Mouse (Mus musculus): ENCODE measurements around the gene Ube2l6. TPM values are rescaled to one million over a fixed set of nuclear protein-coding genes. Genes with fewer than 3 reads are reported as not detected.
A peak's percentile ranks its signal among the peaks of the same experiment; 100 is the strongest.

The Ube2l6 gene
- polyA plus RNA-seq, 1 experiment from 2014 or later, result 59.4 TPM

- Histone ChIP-seq H3K36me3 (ENCODE audit: control insufficient read depth, insufficient read depth, low read length) (no peaks in the 10 kb centered on the region), H3K27me3 (ENCODE audit: control insufficient read depth, insufficient read depth, low read length) (no peaks in the 10 kb centered on the region), H3K4me3 (ENCODE audit: control insufficient read depth in 1 of 2, insufficient read depth in 1 of 2, low read depth in 1 of 2, low read length in 2 of 2) (no peak within 1 kb of the TSS), H3K9ac (ENCODE audit: low read length) (no peak within 1 kb of the TSS), H3K9me3 (ENCODE audit: control insufficient read depth, low read length) (no peaks in the 10 kb centered on the region), H3K4me1 (ENCODE audit: control insufficient read depth in 2 of 2, insufficient read depth in 2 of 2, low read length in 2 of 2) (peaks cover 15 to 21% of the 10 kb centered on the region in 2 experiments), H3K27ac (replicated peaks in 1 of 2; ENCODE audit: control insufficient read depth in 1 of 2, insufficient read depth in 1 of 2, low read depth in 2 of 2, low read length in 2 of 2) (peak within 1 kb of the TSS in 1 of 2 experiments; percentile 15; a peak in 1 of 4 replicates), H3K4me2 (ENCODE audit: low read length) (no peak within 1 kb of the TSS)
- WGBS, result 54% methylated on average over 13 of the region's 13 CpGs
- ATAC-seq (ENCODE audit: insufficient number of reproducible peaks, insufficient read depth, low FRiP score, low read depth), result no peak
Observed at GRCm38 (mm10) chr2:84822552-84822951, 23.9 kb downstream of the Ube2l6 start, which contains the start of gene Smtnl1. Smtnl1 (minus strand) TSS chr2:84822652.

- H3K4me1 ChIP-seq (ENCODE audit: control insufficient read depth in 2 of 2, insufficient read depth in 2 of 2, low read length in 2 of 2), result peaks cover 15 to 24% of the 10 kb centered on the region in 2 experiments
- ATAC-seq (ENCODE audit: insufficient number of reproducible peaks, insufficient read depth, low FRiP score, low read depth), result no peak
Observed at GRCm38 (mm10) chr2:84823237-84823636, 24.6 kb downstream of the Ube2l6 start.

GRCm38 (mm10) chr2:84826488-84827282 lies 28.1 kb downstream of the Ube2l6 start, which contains the start of gene Timm10:
Timm10 (plus strand) TSS chr2:84826997.
- Histone ChIP-seq H3K36me3 (ENCODE audit: control insufficient read depth, insufficient read depth, low read length) (peaks cover 23% of the 10 kb centered on the region), H3K9me3 (ENCODE audit: control insufficient read depth, low read length) (no peaks in the 10 kb centered on the region), H3K27me3 (ENCODE audit: control insufficient read depth, insufficient read depth, low read length) (no peaks in the 10 kb centered on the region), H3K4me2 (ENCODE audit: low read length) (peak within 1 kb of the TSS; percentile 92), H3K9ac (ENCODE audit: low read length) (peak within 1 kb of the TSS; percentile 84), H3K4me1 (ENCODE audit: control insufficient read depth in 2 of 2, insufficient read depth in 2 of 2, low read length in 2 of 2) (peaks cover 6 to 13% of the 10 kb centered on the region in 2 experiments), H3K4me3 (ENCODE audit: control insufficient read depth in 1 of 2, insufficient read depth in 1 of 2, low read depth in 1 of 2, low read length in 2 of 2) (peak within 1 kb of the TSS; percentile 65 to 85), H3K27ac (replicated peaks in 1 of 2; ENCODE audit: control insufficient read depth in 1 of 2, insufficient read depth in 1 of 2, low read depth in 2 of 2, low read length in 2 of 2) (peak within 1 kb of the TSS; percentile 63 to 84)
- under 1% methylated on average over 34 of the region's 34 CpGs for WGBS
- peak; percentile 86 for ATAC-seq (ENCODE audit: insufficient number of reproducible peaks, insufficient read depth, low FRiP score, low read depth)

More at GRCm38 (mm10) chr2:84823237-84823636, 24.6 kb downstream of the Ube2l6 start:
- Histone ChIP-seq H3K4me2 (ENCODE audit: low read length) (no peak overlapping the region), H3K9ac (ENCODE audit: low read length) (no peak overlapping the region), H3K4me3 (ENCODE audit: control insufficient read depth in 1 of 2, insufficient read depth in 1 of 2, low read depth in 1 of 2, low read length in 2 of 2) (no peak overlapping the region), H3K9me3 (ENCODE audit: control insufficient read depth, low read length) (no peaks in the 10 kb centered on the region), H3K27me3 (ENCODE audit: control insufficient read depth, insufficient read depth, low read length) (no peaks in the 10 kb centered on the region), H3K36me3 (ENCODE audit: control insufficient read depth, insufficient read depth, low read length) (no peaks in the 10 kb centered on the region), H3K27ac (replicated peaks in 1 of 2; ENCODE audit: control insufficient read depth in 1 of 2, insufficient read depth in 1 of 2, low read depth in 2 of 2, low read length in 2 of 2) (no peak overlapping the region)
- WGBS, result 14% methylated on average over 2 of the region's 2 CpGs

GRCm38 (mm10) chr2:84827283-84827920 lies 28.8 kb downstream of the Ube2l6 start:
- under 1% methylated on average over 29 of the region's 29 CpGs for WGBS
- peak overlapping the region; percentile 92 for H3K4me2 ChIP-seq (ENCODE audit: low read length)
- peak overlapping the region; percentile 65 to 85 for H3K4me3 ChIP-seq (ENCODE audit: control insufficient read depth in 1 of 2, insufficient read depth in 1 of 2, low read depth in 1 of 2, low read length in 2 of 2)
- H3K27me3 ChIP-seq (ENCODE audit: control insufficient read depth, insufficient read depth, low read length), result no peaks in the 10 kb centered on the region
- H3K36me3 ChIP-seq (ENCODE audit: control insufficient read depth, insufficient read depth, low read length), result peaks cover 23% of the 10 kb centered on the region
- H3K27ac ChIP-seq (replicated peaks in 1 of 2; ENCODE audit: control insufficient read depth in 1 of 2, insufficient read depth in 1 of 2, low read depth in 2 of 2, low read length in 2 of 2), result peak overlapping the region; percentile 63 to 84
- no peaks in the 10 kb centered on the region for H3K9me3 ChIP-seq (ENCODE audit: control insufficient read depth, low read length)
- peak overlapping the region; percentile 84 for H3K9ac ChIP-seq (ENCODE audit: low read length)
- peaks cover 5 to 20% of the 10 kb centered on the region in 2 experiments; a peak in 3 of 4 replicates for H3K4me1 ChIP-seq (ENCODE audit: control insufficient read depth in 2 of 2, insufficient read depth in 2 of 2, low read length in 2 of 2)
- peak; percentile 6; the same call in 1 of the 2 replicates for ATAC-seq (ENCODE audit: insufficient number of reproducible peaks, insufficient read depth, low FRiP score, low read depth)

- H3K27me3 ChIP-seq (ENCODE audit: control insufficient read depth, insufficient read depth, low read length), result no peaks in the 10 kb centered on the region
- 31% methylated on average over 10 of the region's 10 CpGs for WGBS
- H3K9me3 ChIP-seq (ENCODE audit: control insufficient read depth, low read length), result no peaks in the 10 kb centered on the region
- H3K4me2 ChIP-seq (ENCODE audit: low read length), result no peak overlapping the region
- H3K27ac ChIP-seq (replicated peaks in 1 of 2; ENCODE audit: control insufficient read depth in 1 of 2, insufficient read depth in 1 of 2, low read depth in 2 of 2, low read length in 2 of 2), result 0 out of 4 replicates have a peak overlapping the region, but pooled peaks of 1 of the 2 experiments have one; percentile 19
- H3K36me3 ChIP-seq (ENCODE audit: control insufficient read depth, insufficient read depth, low read length), result peaks cover 23% of the 10 kb centered on the region
- no peak overlapping the region for H3K4me3 ChIP-seq (ENCODE audit: control insufficient read depth in 1 of 2, insufficient read depth in 1 of 2, low read depth in 1 of 2, low read length in 2 of 2)
- ATAC-seq (ENCODE audit: insufficient number of reproducible peaks, insufficient read depth, low FRiP score, low read depth), result peak; percentile 53; the same call in 1 of the 2 replicates
- peaks cover 0 to 11% of the 10 kb centered on the region in 2 experiments; a peak in 1 of 4 replicates for H3K4me1 ChIP-seq (ENCODE audit: control insufficient read depth in 2 of 2, insufficient read depth in 2 of 2, low read length in 2 of 2)
- no peak overlapping the region; the same call in 1 of the 2 replicates for H3K9ac ChIP-seq (ENCODE audit: low read length)
Observed at GRCm38 (mm10) chr2:84831666-84832391, 33.2 kb downstream of the Ube2l6 start.

- WGBS, result 57% methylated on average over 8 of the region's 8 CpGs
- ATAC-seq (ENCODE audit: insufficient number of reproducible peaks, insufficient read depth, low FRiP score, low read depth), result no peak
- H3K4me2 ChIP-seq (ENCODE audit: low read length), result no peak overlapping the region
Observed at GRCm38 (mm10) chr2:84837107-84837506, 38.5 kb downstream of the Ube2l6 start.

More at GRCm38 (mm10) chr2:84837107-84837506, 38.5 kb downstream of the Ube2l6 start:
- Histone ChIP-seq H3K9me3 (ENCODE audit: control insufficient read depth, low read length) (no peaks in the 10 kb centered on the region), H3K27me3 (ENCODE audit: control insufficient read depth, insufficient read depth, low read length) (peaks cover 7% of the 10 kb centered on the region; the same call in 1 of the 2 replicates), H3K9ac (ENCODE audit: low read length) (no peak overlapping the region), H3K4me1 (ENCODE audit: control insufficient read depth in 2 of 2, insufficient read depth in 2 of 2, low read length in 2 of 2) (peaks cover 16 to 28% of the 10 kb centered on the region in 2 experiments), H3K4me3 (ENCODE audit: control insufficient read depth in 1 of 2, insufficient read depth in 1 of 2, low read depth in 1 of 2, low read length in 2 of 2) (no peak overlapping the region), H3K27ac (replicated peaks in 1 of 2; ENCODE audit: control insufficient read depth in 1 of 2, insufficient read depth in 1 of 2, low read depth in 2 of 2, low read length in 2 of 2) (no peak overlapping the region), H3K36me3 (ENCODE audit: control insufficient read depth, insufficient read depth, low read length) (0 out of 2 replicates have a peak, but pooled peaks cover 2% of the 10 kb centered on the region)
